Mouse (Mus musculus) testis, adult 2 months (tissue): ENCODE measurements around the gene BC048403. TPM values are rescaled to one million over a fixed set of nuclear protein-coding genes. Genes with fewer than 3 reads are reported as not detected.

Experiments used
- H3K27ac ChIP-seq: fragments of 200-500 bp; 2 replicates; pipeline ENCODE4 v1.5.1; 2012; ENCODE audit warnings: low read depth, low read length; ENCODE audit not compliant: control insufficient read depth, insufficient read depth
- H3K27me3 ChIP-seq: fragments of 200-500 bp; 2 replicates; pipeline ENCODE4 v1.6.1; 2012; ENCODE audit warnings: mild to moderate bottlenecking, low read length, moderate library complexity; ENCODE audit not compliant: control insufficient read depth, insufficient read depth
- H3K36me3 ChIP-seq: fragments of 200-500 bp; 2 replicates; pipeline ENCODE4 v1.6.1; 2012; ENCODE audit warnings: mild to moderate bottlenecking, low read length; ENCODE audit not compliant: control insufficient read depth, insufficient read depth
- H3K4me1 ChIP-seq: fragments of 200-500 bp; 2 replicates; pipeline ENCODE4 v1.6.1; 2012; ENCODE audit warnings: low read length; ENCODE audit not compliant: control insufficient read depth, insufficient read depth
- H3K4me3 ChIP-seq: fragments of 200-500 bp; 2 replicates; pipeline ENCODE4 v1.5.1; 2012; ENCODE audit warnings: low read depth, mild to moderate bottlenecking, low read length, moderate library complexity, mixed read lengths; ENCODE audit not compliant: control insufficient read depth
- CTCF ChIP-seq: fragments of 200-500 bp; IDR thresholded peaks from 2 replicates; pipeline ENCODE4 v1.5.1; 2012; ENCODE audit warnings: low read depth, mild to moderate bottlenecking, inconsistent platforms, low read length, moderate library complexity; ENCODE audit not compliant: control insufficient read depth, insufficient read depth, insufficient replicate concordance
- POLR2A ChIP-seq: fragments of 200-500 bp; IDR thresholded peaks from 2 replicates; pipeline ENCODE4 v1.6.1; 2012; ENCODE audit warnings: low read depth, mild to moderate bottlenecking, inconsistent platforms, low read length, moderate library complexity; ENCODE audit not compliant: control insufficient read depth
- polyA plus RNA-seq: library from polyadenylated mRNA; depleted of rRNA; stranded (reverse); fragments of >200 nt; gene quantifications from 2 replicates; pipeline ENCODE4 v1.2.3, GENCODE M21; 2012

Gene BC048403
- polyA plus RNA-seq, 1 experiment = 3.0 TPM

GRCm38 (mm10) chr10:121732542-121732941 lies 7.2 kb upstream of the BC048403 start:
- no peak overlapping the region for H3K4me3 ChIP-seq
- H3K36me3 ChIP-seq = no peaks in the 10 kb centered on the region
- no peak for TF ChIP-seq POLR2A
- no peak for TF ChIP-seq CTCF
- no peaks in the 10 kb centered on the region for H3K27me3 ChIP-seq
- H3K4me1 ChIP-seq = peaks cover 6% of the 10 kb centered on the region
- H3K27ac ChIP-seq = no peak overlapping the region

- Histone ChIP-seq H3K27ac (no peak overlapping the region), H3K4me1 (peaks cover 5% of the 10 kb centered on the region), H3K27me3 (no peaks in the 10 kb centered on the region), H3K4me3 (no peak overlapping the region), H3K36me3 (no peaks in the 10 kb centered on the region)
- no peak for TF ChIP-seq POLR2A
- no peak for TF ChIP-seq CTCF
Measured at GRCm38 (mm10) chr10:121737256-121737655, 2.5 kb upstream of the BC048403 start.

GRCm38 (mm10) chr10:121742336-121742735 lies 2.6 kb downstream of the BC048403 start:
- Histone ChIP-seq H3K36me3 (no peaks in the 10 kb centered on the region; the same call in 1 of the 2 replicates), H3K4me1 (peaks cover 5% of the 10 kb centered on the region), H3K27me3 (no peaks in the 10 kb centered on the region), H3K27ac (no peak overlapping the region), H3K4me3 (no peak overlapping the region)
- no peak for TF ChIP-seq POLR2A

- no peaks in the 10 kb centered on the region; the same call in 1 of the 2 replicates for H3K36me3 ChIP-seq
- no peaks in the 10 kb centered on the region for H3K27me3 ChIP-seq
- peak overlapping the region; percentile 81 for H3K4me3 ChIP-seq
- peaks cover 11% of the 10 kb centered on the region for H3K4me1 ChIP-seq
- TF ChIP-seq CTCF = no peak
- TF ChIP-seq POLR2A = peak; percentile 20; the same call in 1 of the 2 replicates
- H3K27ac ChIP-seq = 0 out of 2 replicates have a peak overlapping the region, but pooled peaks have one; percentile 4
Measured at GRCm38 (mm10) chr10:121750175-121750574, 10.4 kb downstream of the BC048403 start.

GRCm38 (mm10) chr10:121754237-121754636 lies 14.5 kb downstream of the BC048403 start:
- H3K27me3 ChIP-seq = no peaks in the 10 kb centered on the region
- H3K27ac ChIP-seq = no peak overlapping the region
- no peak overlapping the region for H3K4me3 ChIP-seq
- H3K4me1 ChIP-seq = peaks cover 19% of the 10 kb centered on the region
- no peaks in the 10 kb centered on the region for H3K36me3 ChIP-seq
- TF ChIP-seq POLR2A (no peak), CTCF (no peak)

- Histone ChIP-seq H3K27ac (no peak overlapping the region), H3K36me3 (no peaks in the 10 kb centered on the region)
- no peak for TF ChIP-seq CTCF
- no peak for TF ChIP-seq POLR2A
Measured at GRCm38 (mm10) chr10:121755822-121756221, 16.1 kb downstream of the BC048403 start.

GRCm38 (mm10) chr10:121756677-121757076 lies 16.9 kb downstream of the BC048403 start:
- peaks cover 10% of the 10 kb centered on the region for H3K4me1 ChIP-seq
- H3K27ac ChIP-seq = no peak overlapping the region
- H3K36me3 ChIP-seq = no peaks in the 10 kb centered on the region
- H3K27me3 ChIP-seq = no peaks in the 10 kb centered on the region
- TF ChIP-seq POLR2A (no peak), CTCF (no peak)
- no peak overlapping the region for H3K4me3 ChIP-seq

More at GRCm38 (mm10) chr10:121755822-121756221, 16.1 kb downstream of the BC048403 start:
- no peak overlapping the region for H3K4me3 ChIP-seq
- H3K4me1 ChIP-seq = peaks cover 13% of the 10 kb centered on the region
- H3K27me3 ChIP-seq = no peaks in the 10 kb centered on the region

GRCm38 (mm10) chr10:121759095-121759494 lies 19.4 kb downstream of the BC048403 start:
- no peak overlapping the region for H3K27ac ChIP-seq
- no peaks in the 10 kb centered on the region for H3K36me3 ChIP-seq
- no peaks in the 10 kb centered on the region for H3K27me3 ChIP-seq
- peaks cover 10% of the 10 kb centered on the region for H3K4me1 ChIP-seq
- no peak overlapping the region for H3K4me3 ChIP-seq
- TF ChIP-seq POLR2A (no peak), CTCF (peak; percentile 21; the same call in 1 of the 2 replicates)
